Mouse (Mus musculus): ENCODE results near the gene Ppp1r7.

DNA sequence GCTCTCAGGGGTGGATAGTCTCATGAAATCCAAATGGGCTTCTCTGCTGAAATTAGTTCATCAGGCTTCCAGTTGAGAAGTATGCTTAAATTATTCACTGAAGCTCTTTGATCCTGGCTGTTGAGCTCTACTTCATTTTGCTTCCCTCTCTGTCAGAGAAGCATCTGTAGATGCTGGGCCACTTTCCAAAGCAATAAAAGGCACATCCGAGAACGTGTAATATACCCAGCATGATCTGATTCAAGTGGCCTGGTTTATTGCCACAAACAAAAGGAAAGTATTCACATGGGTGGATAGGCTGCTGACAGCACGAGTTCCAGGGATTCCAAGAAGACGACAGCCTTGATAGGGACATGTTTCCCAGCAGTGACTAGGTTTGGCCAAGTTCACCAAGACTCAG, 7.0 kb downstream of the Ppp1r7 start:
- TF ChIP-seq CTCF (conservative IDR thresholded peaks at IDR 0.05; ENCODE audit: low read length): no peak
- TF ChIP-seq NANOG (IDR thresholded peaks at IDR 0.05; ENCODE audit: borderline replicate concordance, low read length): no peak
- TF ChIP-seq POU5F1 (IDR thresholded peaks at IDR 0.05; ENCODE audit: borderline replicate concordance, low read length): no peak

All from E14TG2a.4 (cell line).